Mouse (Mus musculus): Measurements from ENCODE around the gene Ugt1a7c. TPM values are rescaled to one million over a fixed set of nuclear protein-coding genes. Genes with fewer than 3 reads are reported as not detected.

The Ugt1a7c gene
- total and polyA plus RNA-seq, 3 experiments, result 2.2 to 15.3 (median 11.1) TPM

DNA sequence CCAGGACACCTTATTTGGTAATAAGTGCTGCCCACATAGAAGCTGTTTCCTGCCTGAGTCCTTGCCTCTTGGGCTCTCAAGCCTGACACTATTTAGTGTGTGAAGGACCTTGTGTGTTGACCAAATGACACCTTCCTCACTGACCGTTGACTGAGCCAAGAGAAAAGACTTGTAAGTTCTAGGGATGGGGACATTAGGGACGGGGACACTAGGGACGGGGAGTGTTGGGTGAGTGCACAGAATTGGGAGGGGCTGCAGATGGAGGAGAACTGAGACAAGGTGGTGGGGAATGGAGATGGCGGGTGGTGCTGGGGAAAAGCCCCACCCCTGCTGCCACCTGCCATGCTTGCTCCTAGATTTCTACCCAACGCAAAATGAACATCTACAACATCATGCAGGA lies 135.1 kb downstream of the Ugt1a7c start:
- Histone ChIP-seq H3K36me3 (replicated peaks in 1 of 2; ENCODE audit: control insufficient read depth in 1 of 2, insufficient read depth in 1 of 2, low read length in 1 of 2) (no peaks in the 10 kb centered on the region), H3K9ac (ENCODE audit: insufficient read depth, low read depth) (no peak overlapping the region), H3K9me3 (replicated peaks; ENCODE audit: low read length) (peaks cover 73% of the 10 kb centered on the region), H3K4me3 (replicated peaks in 1 of 3; ENCODE audit: low read depth in 2 of 3, low read length in 2 of 3, poor library complexity in 1 of 3) (no peak overlapping the region), H3K79me2 (replicated peaks; ENCODE audit: control insufficient read depth, extremely low read depth, insufficient read depth, poor library complexity, severe bottlenecking) (no peaks in the 10 kb centered on the region), H3K4me1 (ENCODE audit: control insufficient read depth in 1 of 2, insufficient read depth in 2 of 2) (0 out of 4 replicates have a peak, but pooled peaks cover 0 to 3% of the 10 kb centered on the region in 2 experiments), H3K27ac (ENCODE audit: insufficient read depth, low read depth) (no peak overlapping the region), H3K4me2 (ENCODE audit: insufficient read depth, low read depth, poor library complexity, severe bottlenecking) (no peak overlapping the region), H3K27me3 (replicated peaks) (peaks cover 2% of the 10 kb centered on the region)
- no peak for DNase-seq (ENCODE audit: extremely low read depth)
- TF ChIP-seq NRF1 (IDR thresholded peaks at IDR 0.05; ENCODE audit: low read depth, low read length), result no peak
- dilution Hi-C loops (cut with MboI; ENCODE audit: extremely low pct_ligation_motif_present, extremely low pct_unique_long_range_greater_than_20kb, low sequenced_read_pairs) (no loop called here), in situ Hi-C loops (cut with MboI; ENCODE audit: low pct_ligation_motif_present, low pct_unique_long_range_greater_than_20kb, low sequenced_read_pairs) (no loop called here)

DNA sequence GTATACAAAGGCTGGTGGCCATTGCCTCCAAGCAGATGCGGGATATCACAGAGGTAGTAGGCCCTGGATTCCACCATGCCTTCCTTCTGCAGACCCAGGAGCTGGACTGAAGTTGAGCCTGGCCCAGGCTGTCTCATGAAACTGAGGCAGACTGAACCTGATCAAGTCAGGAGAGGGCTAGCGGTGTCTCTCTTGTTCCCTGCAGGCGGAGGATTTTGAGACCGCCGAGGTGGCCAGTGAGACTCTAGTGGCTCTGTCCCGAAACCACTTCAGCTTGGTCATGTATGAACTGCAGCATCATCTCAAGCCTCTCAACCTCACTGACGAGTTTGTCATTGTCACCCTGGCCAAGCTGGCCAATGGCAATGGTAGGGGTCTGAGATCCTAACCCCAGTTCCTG lies 135.6 kb downstream of the Ugt1a7c start:
- Histone ChIP-seq H3K79me2 (replicated peaks; ENCODE audit: control insufficient read depth, extremely low read depth, insufficient read depth, poor library complexity, severe bottlenecking) (no peaks in the 10 kb centered on the region), H3K9ac (ENCODE audit: insufficient read depth, low read depth) (no peak overlapping the region), H3K4me3 (replicated peaks in 1 of 3; ENCODE audit: low read depth in 2 of 3, low read length in 2 of 3, poor library complexity in 1 of 3) (no peak overlapping the region), H3K36me3 (replicated peaks in 1 of 2; ENCODE audit: control insufficient read depth in 1 of 2, insufficient read depth in 1 of 2, low read length in 1 of 2) (no peaks in the 10 kb centered on the region), H3K4me2 (ENCODE audit: insufficient read depth, low read depth, poor library complexity, severe bottlenecking) (no peak overlapping the region), H3K27ac (ENCODE audit: insufficient read depth, low read depth) (no peak overlapping the region), H3K4me1 (ENCODE audit: control insufficient read depth in 1 of 2, insufficient read depth in 2 of 2) (0 out of 4 replicates have a peak, but pooled peaks cover 0 to 3% of the 10 kb centered on the region in 2 experiments), H3K9me3 (replicated peaks; ENCODE audit: low read length) (peaks cover 75% of the 10 kb centered on the region), H3K27me3 (replicated peaks) (peaks cover 5% of the 10 kb centered on the region)
- dilution Hi-C loops (cut with MboI; ENCODE audit: extremely low pct_ligation_motif_present, extremely low pct_unique_long_range_greater_than_20kb, low sequenced_read_pairs) (no loop called here), in situ Hi-C loops (cut with MboI; ENCODE audit: low pct_ligation_motif_present, low pct_unique_long_range_greater_than_20kb, low sequenced_read_pairs) (no loop called here)
- TF ChIP-seq HCFC1 (IDR thresholded peaks at IDR 0.05; ENCODE audit: low read depth, low read length), result no peak
- TF ChIP-seq KAT2A (IDR thresholded peaks at IDR 0.05; ENCODE audit: insufficient replicate concordance, low read length), result no peak
- no peak for TF ChIP-seq ZMIZ1 (IDR thresholded peaks at IDR 0.05; ENCODE audit: low read depth, low read length)
- TF ChIP-seq CHD1 (IDR thresholded peaks at IDR 0.05; ENCODE audit: low read depth, low read length), result no peak
- TF ChIP-seq BHLHE40 (IDR thresholded peaks at IDR 0.05; ENCODE audit: low read depth, low read length), result no peak
- TF ChIP-seq MYC (IDR thresholded peaks at IDR 0.05; ENCODE audit: low read depth, low read length), result no peak
- no peak for TF ChIP-seq NELFE (IDR thresholded peaks at IDR 0.05; ENCODE audit: low read depth, low read length)
- TF ChIP-seq POLR2AphosphoS2 (IDR thresholded peaks at IDR 0.05; ENCODE audit: low read depth, low read length), result no peak
- no peak for TF ChIP-seq USF1 (IDR thresholded peaks at IDR 0.05; ENCODE audit: low read depth, low read length)
- no peak for TF ChIP-seq E2F4 (IDR thresholded peaks at IDR 0.05; ENCODE audit: insufficient replicate concordance, low read depth, low read length)
- TF ChIP-seq MAX (IDR thresholded peaks at IDR 0.05; ENCODE audit: low read length), result no peak
- no peak for TF ChIP-seq ZKSCAN1 (IDR thresholded peaks at IDR 0.05; ENCODE audit: borderline replicate concordance, low read depth, low read length)
- TF ChIP-seq POLR2A (IDR thresholded peaks at IDR 0.05; ENCODE audit: low read depth, low read length), result no peak
- no peak for TF ChIP-seq MAZ (IDR thresholded peaks at IDR 0.05; ENCODE audit: low read depth, low read length)
- no peak for TF ChIP-seq RCOR1 (conservative IDR thresholded peaks at IDR 0.05; ENCODE audit: low read depth, low read length)
- no peak for TF ChIP-seq SIN3A (IDR thresholded peaks at IDR 0.05; ENCODE audit: low read length)
- TF ChIP-seq TBP (conservative IDR thresholded peaks at IDR 0.05; ENCODE audit: low read depth, low read length), result no peak
- no peak for TF ChIP-seq MAFK (IDR thresholded peaks at IDR 0.05; ENCODE audit: insufficient replicate concordance, low read length)
- TF ChIP-seq ZC3H11A (IDR thresholded peaks at IDR 0.05; ENCODE audit: low read depth, low read length), result no peak
- no peak for TF ChIP-seq MEF2A (IDR thresholded peaks at IDR 0.05; ENCODE audit: borderline replicate concordance, low read depth, low read length)
- DNase-seq (ENCODE audit: extremely low read depth), result no peak

Measured in CH12.LX (cell line).